Mouse (Mus musculus): ENCODE data around the gene Tmprss13.
A peak's percentile ranks its signal among the peaks of the same experiment; 100 is the strongest.

Tmprss13 gene

GRCm38 (mm10) chr9:45318855-45319254 lies at the start of gene Tmprss13:
Tmprss13 (plus strand) TSS chr9:45319100.
- DNase-seq (ENCODE audit: low spot score in 2 of 2) = no peak

GRCm38 (mm10) chr9:45272213-45272612 lies 46.7 kb upstream of the Tmprss13 start:
- no peak for DNase-seq (ENCODE audit: low spot score in 2 of 2)

GRCm38 (mm10) chr9:45274218-45274617 lies 44.7 kb upstream of the Tmprss13 start:
- DNase-seq (ENCODE audit: low spot score in 2 of 2) = no peak

GRCm38 (mm10) chr9:45274635-45275034 lies 44.3 kb upstream of the Tmprss13 start:
- DNase-seq (ENCODE audit: low spot score in 2 of 2) = no peak

- no peak for DNase-seq (ENCODE audit: low spot score in 2 of 2)
These were observed 38.8 kb upstream of the Tmprss13 start for GRCm38 (mm10) chr9:45280059-45280458.

GRCm38 (mm10) chr9:45280891-45281290 lies 38.0 kb upstream of the Tmprss13 start:
- no peak for DNase-seq (ENCODE audit: low spot score in 2 of 2)

- DNase-seq (ENCODE audit: low spot score in 2 of 2) = no peak
These were observed 36.4 kb upstream of the Tmprss13 start for GRCm38 (mm10) chr9:45282466-45282865.

GRCm38 (mm10) chr9:45291481-45292168 lies 27.3 kb upstream of the Tmprss13 start:
- no peak for DNase-seq (ENCODE audit: low spot score in 2 of 2)

- DNase-seq (ENCODE audit: low spot score in 2 of 2) = no peak
These were observed 24.5 kb upstream of the Tmprss13 start for GRCm38 (mm10) chr9:45294210-45295011.

- DNase-seq (ENCODE audit: low spot score in 2 of 2) = peak in 1 of 2 experiments; percentile 25
These were observed 19.5 kb upstream of the Tmprss13 start for GRCm38 (mm10) chr9:45299231-45300006.

GRCm38 (mm10) chr9:45300422-45301104 lies 18.3 kb upstream of the Tmprss13 start:
- DNase-seq (ENCODE audit: low spot score in 2 of 2) = peak; percentile 88 to 99

- no peak for DNase-seq (ENCODE audit: low spot score in 2 of 2)
These were observed 17.1 kb upstream of the Tmprss13 start for GRCm38 (mm10) chr9:45301771-45302170.

GRCm38 (mm10) chr9:45306746-45307410 lies 12.0 kb upstream of the Tmprss13 start:
- no peak for DNase-seq (ENCODE audit: low spot score in 2 of 2)

- no peak for DNase-seq (ENCODE audit: low spot score in 2 of 2)
These were observed 10.4 kb upstream of the Tmprss13 start for GRCm38 (mm10) chr9:45308521-45308920.

GRCm38 (mm10) chr9:45311858-45312257 lies 7.0 kb upstream of the Tmprss13 start:
- no peak for DNase-seq (ENCODE audit: low spot score in 2 of 2)

- no peak for DNase-seq (ENCODE audit: low spot score in 2 of 2)
These were observed 5.0 kb upstream of the Tmprss13 start for GRCm38 (mm10) chr9:45313913-45314312.

- no peak for DNase-seq (ENCODE audit: low spot score in 2 of 2)
These were observed 1.3 kb upstream of the Tmprss13 start for GRCm38 (mm10) chr9:45317635-45318034.

GRCm38 (mm10) chr9:45321465-45321864 lies 2.6 kb downstream of the Tmprss13 start:
- DNase-seq (ENCODE audit: low spot score in 2 of 2) = no peak

GRCm38 (mm10) chr9:45321946-45322430 lies 3.1 kb downstream of the Tmprss13 start:
- no peak for DNase-seq (ENCODE audit: low spot score in 2 of 2)

- no peak for DNase-seq (ENCODE audit: low spot score in 2 of 2)
These were observed 7.5 kb downstream of the Tmprss13 start for GRCm38 (mm10) chr9:45326390-45326789.

- no peak for DNase-seq (ENCODE audit: low spot score in 2 of 2)
These were observed 9.4 kb downstream of the Tmprss13 start for GRCm38 (mm10) chr9:45328263-45328662.

Data from left cerebral cortex, adult 9 months (tissue).